Mouse (Mus musculus) central nervous system, embryonic 14 days (tissue): ENCODE results near the gene Olfr1240. TPM values are rescaled to one million over a fixed set of nuclear protein-coding genes. Genes with fewer than 3 reads are reported as not detected.

Experiments
- polyA plus RNA-seq: library from polyadenylated mRNA; depleted of rRNA; stranded (reverse); fragments of >200 nt; gene quantifications from 2 replicates; pipeline ENCODE4 v1.2.3, GENCODE M21; 2012; rRNA removed

Olfr1240 gene
- not detected in 2 replicates for polyA plus RNA-seq

GRCm38 (mm10) chr2:89442900-89443299 lies at the start of gene Olfr1240:
Gene Olfr1240 (minus strand): TSS chr2:89443000.

GRCm38 (mm10) chr2:89487026-89487425 lies 44.2 kb upstream of the Olfr1240 start, which contains the start of gene Olfr1241:
Gene Olfr1241 (minus strand): TSS chr2:89487126.

DNA sequence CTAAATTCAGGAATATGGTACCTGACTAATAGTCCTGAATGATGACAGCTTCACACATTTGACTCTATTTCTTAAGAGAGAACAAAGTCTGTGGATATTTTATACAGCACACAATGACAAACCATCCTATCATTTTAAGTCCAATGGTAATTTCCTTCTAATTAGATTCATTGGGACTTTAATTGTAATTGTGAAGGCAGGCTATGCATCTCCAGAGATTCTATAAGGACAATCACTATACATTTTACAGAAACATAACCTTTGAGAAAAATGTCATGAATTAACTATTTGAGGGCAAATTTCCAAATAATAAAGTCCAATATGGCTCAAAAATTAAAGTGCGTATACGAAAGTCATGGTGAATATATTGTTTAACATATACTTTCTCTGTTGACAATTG lies 22.5 kb downstream of the Olfr1240 start, which contains the start of gene Olfr1239:
Gene Olfr1239, minus strand, starts transcription at position 101 of the 400 bp plus-strand sequence.

DNA sequence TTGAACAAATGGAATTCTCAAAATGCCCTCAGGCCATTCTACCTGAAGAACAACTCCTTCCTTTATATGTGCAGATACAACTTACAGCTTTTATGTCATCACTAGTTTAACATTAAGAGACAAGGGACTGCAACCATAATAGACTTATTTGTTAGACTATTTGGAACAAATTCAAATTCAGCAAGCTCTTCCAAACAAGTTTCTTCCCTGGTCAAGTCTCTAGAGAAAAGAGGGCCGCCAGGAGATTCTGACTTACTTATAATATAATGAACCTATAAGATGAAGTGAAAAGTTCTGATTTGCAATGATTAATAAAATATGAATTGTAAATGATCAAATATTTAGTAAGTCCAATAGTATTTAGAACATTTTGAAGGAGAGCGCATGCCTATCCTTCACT lies 33.2 kb downstream of the Olfr1240 start, which contains the start of gene Olfr1238:
Gene Olfr1238, minus strand, starts transcription at position 101 of the 400 bp plus-strand sequence.

Other genes with a start within 250 kb of the Olfr1240 start
- gene Olfr1226, start 243.0 kb downstream of the Olfr1240 start, polyA plus RNA-seq: not detected in 2 replicates
- gene Olfr1228, start 188.9 kb downstream of the Olfr1240 start, polyA plus RNA-seq: not detected in 2 replicates
- gene Olfr1229, start 155.0 kb downstream of the Olfr1240 start, polyA plus RNA-seq: not detected in 2 replicates
- gene Olfr1230, start 145.7 kb downstream of the Olfr1240 start, polyA plus RNA-seq: not detected in 2 replicates
- not detected in 2 replicates for gene Olfr1231, start 135.9 kb downstream of the Olfr1240 start, polyA plus RNA-seq
- not detected in 2 replicates for gene Olfr1232, start 113.3 kb downstream of the Olfr1240 start, polyA plus RNA-seq
- gene Olfr1233, start 100.6 kb downstream of the Olfr1240 start, polyA plus RNA-seq: not detected in 2 replicates
- not detected in 2 replicates for gene Olfr1234, start 78.1 kb downstream of the Olfr1240 start, polyA plus RNA-seq
- gene Olfr1238, start 33.3 kb downstream of the Olfr1240 start, polyA plus RNA-seq: not detected in 2 replicates
- gene Olfr1239, start 22.6 kb downstream of the Olfr1240 start, polyA plus RNA-seq: not detected in 2 replicates
- gene Olfr1241, start 44.1 kb upstream of the Olfr1240 start, polyA plus RNA-seq: not detected in 2 replicates
- gene Olfr1242, start 55.3 kb upstream of the Olfr1240 start, polyA plus RNA-seq: not detected in 2 replicates
- not detected in 2 replicates for gene Olfr1243, start 88.5 kb upstream of the Olfr1240 start, polyA plus RNA-seq
- not detected in 2 replicates for gene Olfr1245, start 135.4 kb upstream of the Olfr1240 start, polyA plus RNA-seq
- not detected in 2 replicates for gene Olfr1246, start 150.2 kb upstream of the Olfr1240 start, polyA plus RNA-seq
- not detected in 2 replicates for gene Olfr1247, start 171.1 kb upstream of the Olfr1240 start, polyA plus RNA-seq
- gene Olfr1248, start 175.2 kb upstream of the Olfr1240 start, polyA plus RNA-seq: not detected in 2 replicates
- not detected in 2 replicates for gene Olfr1249, start 192.0 kb upstream of the Olfr1240 start, polyA plus RNA-seq
- 0.01 TPM in 1 of 2 replicates, not detected in the other for gene Olfr1250, start 218.5 kb upstream of the Olfr1240 start, polyA plus RNA-seq
- not detected in 2 replicates for gene Olfr1251, start 228.9 kb upstream of the Olfr1240 start, polyA plus RNA-seq